Mouse (Mus musculus) ES-CJ7 (cell line): ENCODE data around the gene Chchd5.
A peak's percentile ranks its signal among the peaks of the same experiment; 100 is the strongest.

Experiments
- DNase-seq: peaks from one replicate; pipeline ENCODE4 v3.0.0; 2011; ENCODE audit warnings: low read depth, low spot score

Chchd5 gene

DNA sequence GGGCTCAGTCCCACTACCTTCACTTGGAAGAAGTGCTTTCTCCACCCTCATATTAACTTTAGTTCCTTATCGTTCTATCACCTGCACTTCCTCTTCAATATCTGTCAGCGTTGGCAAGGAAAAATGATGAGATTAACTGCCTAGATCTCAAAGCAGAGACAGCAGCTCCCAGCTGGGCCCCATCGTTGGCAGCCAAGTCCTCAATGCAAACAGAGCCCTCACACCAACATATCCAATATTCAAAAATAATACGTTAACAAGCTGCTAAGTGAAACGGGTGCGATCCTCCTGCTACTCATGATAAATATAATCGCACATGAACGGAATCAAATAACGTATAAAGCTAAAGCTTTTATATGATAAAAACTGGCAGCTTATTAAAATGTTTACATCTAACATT is 21.6 kb downstream of the Chchd5 start:
- DNase-seq = no peak

DNA sequence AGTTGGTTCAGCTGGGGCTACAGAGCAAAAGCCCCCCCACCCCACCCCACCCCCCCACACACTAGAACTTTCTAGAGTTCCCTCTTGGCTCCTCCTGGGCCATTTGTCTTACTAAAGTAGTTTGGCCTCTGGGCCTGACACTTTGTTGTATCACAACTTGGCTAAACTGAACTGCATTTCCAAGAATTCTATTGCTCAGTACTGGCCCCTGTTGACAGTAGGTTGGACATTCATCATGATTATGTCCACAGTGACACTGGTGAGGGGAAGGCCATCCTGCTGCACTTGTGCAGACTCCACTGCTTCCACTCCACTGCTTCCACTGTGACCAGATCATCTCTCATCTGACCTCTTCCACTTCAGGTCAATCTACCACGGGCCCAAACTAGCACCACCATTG is 23.3 kb downstream of the Chchd5 start:
- DNase-seq = no peak

DNA sequence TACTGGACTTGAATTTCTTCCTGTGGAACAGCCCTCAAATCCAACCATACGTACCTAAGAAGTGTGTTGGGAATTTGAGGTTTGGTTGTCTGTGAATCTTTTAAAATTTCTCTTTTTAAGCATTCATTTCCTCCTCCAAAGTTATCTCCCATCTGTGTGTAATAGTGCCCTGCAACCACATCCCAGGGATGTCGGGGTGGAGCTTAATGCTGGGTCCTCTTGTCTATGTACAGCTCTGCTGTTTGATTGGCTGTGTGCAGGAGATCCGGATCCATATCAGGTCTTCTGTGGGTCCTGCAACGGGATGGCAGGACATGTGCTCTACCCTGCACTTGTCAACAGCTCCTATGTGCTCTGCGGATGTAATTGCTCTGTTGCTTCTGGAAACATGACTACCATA is 35.3 kb downstream of the Chchd5 start:
- DNase-seq = no peak

GRCm38 (mm10) chr2:129166466-129167463 is 37.3 kb downstream of the Chchd5 start:
- peak; percentile 71 for DNase-seq

- peak; percentile 62 for DNase-seq
These were observed 43.9 kb downstream of the Chchd5 start for GRCm38 (mm10) chr2:129173386-129173785.

DNA sequence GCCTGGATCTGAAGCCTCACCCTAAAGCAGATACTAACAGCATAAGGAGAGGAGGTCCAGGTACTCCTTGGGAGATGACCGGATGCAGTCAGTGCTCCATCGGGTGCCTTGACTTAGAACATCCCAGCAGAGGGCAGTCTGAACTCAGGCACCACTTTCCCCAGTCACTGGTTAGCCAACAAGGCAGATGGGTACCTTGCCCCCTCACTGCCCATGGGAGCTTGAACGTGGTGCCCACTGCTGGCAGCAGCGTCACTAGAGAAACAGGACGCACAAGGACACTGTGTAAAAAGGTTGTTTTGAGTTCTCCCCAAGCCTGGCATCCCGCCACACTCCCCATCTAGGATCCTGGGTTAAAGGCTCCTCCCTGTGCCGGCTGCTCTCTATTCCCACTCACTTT is 45.0 kb downstream of the Chchd5 start:
- DNase-seq = peak; percentile 66

- DNase-seq = no peak
These were observed 46.1 kb downstream of the Chchd5 start for GRCm38 (mm10) chr2:129175636-129176035.

DNA sequence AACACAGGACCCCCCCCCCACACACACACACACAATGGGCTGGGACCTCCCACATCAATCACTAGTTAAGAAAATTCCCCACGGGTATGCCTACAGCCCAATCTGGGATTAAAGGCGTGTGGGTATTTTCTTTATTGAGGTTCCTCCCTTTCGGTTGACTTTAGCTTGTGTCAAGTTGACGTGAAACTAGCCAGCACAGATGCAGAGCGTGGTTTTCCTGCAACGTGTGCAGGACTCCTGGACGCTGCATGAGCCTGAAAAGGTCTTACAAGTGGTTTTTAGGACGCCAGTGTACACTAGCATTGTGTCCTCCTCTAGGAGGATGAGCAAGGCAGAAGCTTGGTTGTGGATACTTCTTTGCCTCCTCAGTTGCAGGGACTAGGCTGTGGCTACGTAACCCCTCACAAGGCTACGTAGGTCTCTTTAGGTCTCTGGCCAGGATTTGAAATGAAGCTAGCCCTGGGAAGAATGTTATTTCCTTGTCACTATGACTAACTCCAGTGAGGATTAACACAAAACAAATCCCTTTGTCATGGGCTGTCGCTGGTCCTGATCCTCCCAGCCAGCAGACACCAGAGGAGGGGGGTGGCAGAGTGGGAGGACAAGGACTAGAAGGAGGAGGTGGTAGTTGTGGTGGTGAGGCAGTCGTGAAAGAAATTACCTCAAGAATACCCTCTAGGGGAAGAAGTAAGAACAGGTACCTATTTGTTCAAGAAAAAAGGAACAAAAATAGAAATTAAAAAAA is 47.3 kb downstream of the Chchd5 start:
- peak; percentile 32 for DNase-seq

GRCm38 (mm10) chr2:129177661-129178060 is 48.2 kb downstream of the Chchd5 start:
- no peak for DNase-seq

- DNase-seq = peak; percentile 96
These were observed 48.8 kb downstream of the Chchd5 start for GRCm38 (mm10) chr2:129178182-129178908.

DNA sequence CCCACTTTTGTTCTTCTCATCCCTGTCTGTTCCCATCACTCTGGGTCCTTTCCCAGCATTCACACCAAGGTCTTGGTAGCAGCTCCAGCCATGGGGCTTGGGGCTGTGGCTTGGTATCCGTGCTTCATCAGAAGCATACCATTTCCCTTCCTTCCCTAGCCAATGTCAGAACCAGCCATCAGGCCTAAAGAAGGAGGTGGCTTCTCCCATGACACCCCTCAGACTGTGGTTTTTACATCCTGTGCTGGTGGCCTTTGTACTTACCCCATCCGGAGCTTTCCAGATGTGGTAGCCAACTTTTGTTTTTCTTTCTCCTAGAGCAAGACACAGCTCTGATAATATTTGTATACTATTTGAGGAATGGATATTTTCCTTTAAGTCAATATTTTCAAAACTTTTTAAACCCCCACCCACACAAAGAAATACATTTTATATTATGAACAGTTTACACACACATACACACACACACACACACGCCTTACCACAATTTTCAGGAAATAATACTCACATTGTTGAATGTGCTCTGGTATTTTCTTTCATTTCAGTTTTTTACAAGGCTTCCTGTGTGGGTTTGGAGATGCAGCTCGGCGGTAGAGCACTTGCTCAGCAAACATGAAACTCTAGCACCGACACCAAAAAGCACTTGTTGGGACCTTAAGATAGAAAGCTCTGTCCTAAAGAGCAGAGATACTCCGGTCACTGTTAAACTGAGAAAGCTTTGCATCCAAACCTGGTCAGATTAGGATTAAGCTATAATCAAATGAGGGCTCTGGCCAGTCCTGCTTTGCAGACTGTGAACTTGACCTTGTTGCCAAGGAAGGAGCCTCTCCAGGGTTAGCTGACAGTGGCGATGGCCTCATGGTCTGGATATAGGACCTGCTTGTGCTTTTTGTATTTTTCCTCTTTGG is 50.7 kb downstream of the Chchd5 start:
- DNase-seq = no peak

- peak; percentile 83 for DNase-seq
These were observed 52.0 kb downstream of the Chchd5 start for GRCm38 (mm10) chr2:129181509-129181908.

GRCm38 (mm10) chr2:129182412-129182811 is 52.9 kb downstream of the Chchd5 start:
- DNase-seq = no peak

- no peak for DNase-seq
These were observed 54.1 kb downstream of the Chchd5 start for GRCm38 (mm10) chr2:129183561-129184031.
